Mouse (Mus musculus) MEL-GATA-1-ER (cell line): ENCODE data around the gene Kif1a.

Source experiments
- DNase-seq: peaks from one replicate; pipeline ENCODE4 v3.0.0-alpha.2; 2012; ENCODE audit warnings: low read depth; ENCODE audit errors: extremely low read depth

Gene Kif1a

DNA sequence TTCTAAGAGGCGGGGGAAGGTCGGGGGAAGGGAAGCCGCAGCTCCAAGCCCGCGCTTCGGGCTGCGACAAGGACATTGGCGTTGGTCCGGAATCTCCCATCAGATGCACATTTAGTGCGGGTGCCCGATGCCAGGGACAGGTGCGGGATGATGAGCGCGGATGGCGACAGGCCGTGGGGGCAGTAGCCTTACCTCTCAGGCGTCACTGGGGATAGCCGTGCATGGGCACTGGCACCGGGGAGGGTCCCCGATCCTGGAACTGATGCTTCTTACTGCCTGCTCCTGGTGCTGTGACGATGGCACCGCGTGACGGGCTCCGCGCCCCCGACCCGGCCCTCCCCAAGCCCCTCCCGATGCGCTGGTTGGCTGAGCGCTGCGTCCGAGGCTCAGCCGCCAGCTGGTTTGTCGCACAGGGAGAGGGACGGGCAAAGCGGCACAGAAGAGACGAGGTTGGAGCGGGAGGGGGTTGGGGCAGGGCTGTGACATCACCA is at the start of gene Kif1a:
Gene Kif1a (minus strand): TSS at position 381 of the 491 bp plus-strand sequence.
- DNase-seq, result no peak

DNA sequence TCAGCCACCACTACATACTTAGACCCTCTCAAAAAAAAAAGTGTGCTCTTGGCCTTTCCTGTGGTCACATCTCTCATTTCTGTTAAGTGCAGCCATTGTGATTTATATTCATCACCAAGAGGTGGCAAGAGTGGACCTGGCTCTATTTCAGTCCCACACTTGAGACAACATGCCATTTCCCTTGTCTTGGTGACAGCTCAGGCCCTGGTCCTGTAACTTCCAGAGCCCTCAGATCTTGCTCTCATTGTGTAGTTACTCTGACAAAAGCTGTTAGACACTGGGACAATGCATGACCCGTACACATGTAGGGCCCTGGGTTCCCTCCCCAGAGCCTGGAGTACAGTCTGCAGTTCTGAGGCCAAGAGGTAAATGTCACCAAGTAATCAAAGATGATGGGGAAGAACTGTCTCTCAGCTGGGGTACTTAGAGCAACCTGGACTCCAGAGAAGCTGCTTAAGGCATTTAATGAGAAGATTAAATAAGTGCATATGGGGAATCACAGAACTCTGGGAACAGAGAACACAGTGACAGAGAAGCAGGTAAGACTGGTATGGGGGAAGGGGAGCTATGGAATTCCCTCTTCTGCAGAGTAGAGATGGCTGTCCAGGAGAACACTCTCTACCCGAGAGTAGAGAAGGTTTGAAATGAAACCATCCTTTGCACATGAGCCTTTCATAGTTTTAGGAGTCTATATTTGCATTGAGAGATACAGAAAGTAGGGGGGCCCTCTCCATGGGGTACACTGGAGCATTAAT is 49.3 kb upstream of the Kif1a start:
- no peak for DNase-seq

DNA sequence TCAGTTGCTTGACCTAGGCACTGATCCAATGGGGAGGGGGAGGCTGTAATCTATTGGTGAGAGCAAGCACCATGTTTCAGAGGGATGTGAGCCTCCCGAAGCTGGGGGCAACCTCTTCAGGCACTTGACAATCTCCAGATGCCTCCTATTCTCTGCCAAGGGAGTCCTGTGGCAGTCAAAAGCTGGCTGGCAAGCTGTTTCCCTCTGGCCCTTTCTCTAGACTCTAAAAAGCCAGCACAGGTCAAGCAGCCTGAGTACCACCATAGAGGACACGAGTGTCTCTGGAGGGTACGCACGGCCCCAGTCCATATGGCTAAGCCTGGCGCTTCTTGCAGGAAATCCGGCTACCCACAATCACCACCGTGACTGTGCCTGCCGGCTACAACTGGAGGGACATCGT is 42.4 kb upstream of the Kif1a start:
- DNase-seq, result no peak

DNA sequence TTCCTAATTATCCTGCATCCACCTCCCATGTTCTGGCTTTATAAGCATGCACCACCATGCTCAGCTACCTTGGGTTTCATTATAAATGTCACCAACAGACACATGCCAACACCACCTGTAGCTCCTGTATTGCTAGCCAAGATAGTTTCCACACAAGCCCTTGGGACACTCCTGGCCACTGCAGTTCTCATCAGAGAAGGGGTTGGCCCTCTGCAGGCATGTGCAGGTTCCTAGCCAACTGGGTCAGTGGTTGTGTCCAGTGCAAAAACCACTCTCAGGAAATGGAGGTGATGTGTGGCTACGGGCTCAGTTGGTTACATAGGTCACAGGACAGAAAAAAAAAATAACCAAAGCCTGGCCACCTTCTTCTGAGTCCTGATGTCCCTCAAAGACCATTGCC is 41.1 kb upstream of the Kif1a start:
- no peak for DNase-seq

- no peak for DNase-seq
These were observed 38.0 kb upstream of the Kif1a start for GRCm38 (mm10) chr1:93139713-93140112.

DNA sequence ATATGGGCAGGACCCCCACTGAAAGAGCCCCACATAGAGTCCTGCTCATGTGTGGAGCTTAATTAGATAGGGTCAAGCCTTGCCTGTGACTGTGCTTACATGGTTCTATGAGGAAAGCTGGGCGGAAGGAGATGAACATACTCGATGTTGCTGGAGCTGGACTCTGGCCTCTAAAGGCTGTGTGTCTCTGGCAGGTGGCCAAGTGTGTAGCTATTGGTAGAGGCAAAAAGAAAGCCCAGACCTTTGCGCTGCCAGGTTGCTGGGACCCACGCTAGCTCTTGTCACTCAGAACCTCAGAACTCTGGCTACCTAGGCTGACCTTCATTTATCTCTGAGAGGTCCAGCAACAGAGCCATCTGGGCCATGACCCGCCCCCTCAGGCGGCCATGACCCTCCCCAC is 36.8 kb upstream of the Kif1a start:
- no peak for DNase-seq

GRCm38 (mm10) chr1:93135036-93135526 is 33.3 kb upstream of the Kif1a start, which contains the start of gene Agxt:
TSS of gene Agxt (plus strand) at chr1:93135240.
- no peak for DNase-seq

- DNase-seq, result no peak
These were observed 30.9 kb upstream of the Kif1a start for GRCm38 (mm10) chr1:93132676-93133075.

- DNase-seq, result no peak
These were observed 28.7 kb upstream of the Kif1a start for GRCm38 (mm10) chr1:93130242-93130983.

GRCm38 (mm10) chr1:93128710-93129349 is 27.1 kb upstream of the Kif1a start:
- no peak for DNase-seq

- DNase-seq, result no peak
These were observed 26.5 kb upstream of the Kif1a start for GRCm38 (mm10) chr1:93128209-93128608.

DNA sequence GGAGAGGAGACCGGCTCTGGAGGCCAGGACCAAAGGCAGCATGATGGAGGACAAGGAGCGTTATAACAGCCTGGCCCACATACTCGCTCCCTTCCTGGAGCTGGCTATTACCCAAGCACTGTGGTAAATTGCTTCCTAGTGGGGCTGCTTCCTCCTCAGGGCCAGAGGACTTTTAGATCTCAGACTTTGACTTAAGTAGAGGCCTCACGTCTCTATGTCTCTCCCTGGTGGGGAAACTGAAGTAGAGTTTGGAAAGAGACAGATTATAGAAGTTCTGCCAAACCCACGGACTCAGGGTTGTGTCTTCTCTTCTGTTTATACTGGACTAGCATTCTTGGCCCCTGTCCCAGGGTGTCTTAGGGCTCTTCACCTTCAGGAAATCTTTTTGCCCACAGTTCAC is 23.5 kb upstream of the Kif1a start:
- no peak for DNase-seq

DNA sequence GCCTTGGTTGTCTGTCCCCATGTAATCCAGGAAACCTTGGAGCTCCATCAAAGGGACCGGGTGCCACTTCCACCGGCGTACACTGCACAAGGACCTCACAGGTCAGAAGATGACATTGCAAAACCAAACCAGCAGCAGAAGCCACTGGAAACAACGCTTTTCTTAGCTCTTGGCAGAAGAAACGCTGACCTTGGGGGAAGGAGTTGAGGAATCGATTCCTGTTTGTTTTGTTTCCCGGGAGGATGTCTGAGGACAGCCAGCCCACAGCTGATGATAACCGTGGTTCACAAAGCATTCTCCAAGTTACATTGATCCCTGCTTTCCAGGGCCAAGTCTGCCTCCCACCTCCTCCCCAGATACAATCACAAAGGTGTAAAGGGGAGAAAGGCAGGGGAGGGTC is 22.3 kb upstream of the Kif1a start:
- DNase-seq, result no peak

GRCm38 (mm10) chr1:93123179-93123854 is 21.6 kb upstream of the Kif1a start:
- DNase-seq, result no peak

DNA sequence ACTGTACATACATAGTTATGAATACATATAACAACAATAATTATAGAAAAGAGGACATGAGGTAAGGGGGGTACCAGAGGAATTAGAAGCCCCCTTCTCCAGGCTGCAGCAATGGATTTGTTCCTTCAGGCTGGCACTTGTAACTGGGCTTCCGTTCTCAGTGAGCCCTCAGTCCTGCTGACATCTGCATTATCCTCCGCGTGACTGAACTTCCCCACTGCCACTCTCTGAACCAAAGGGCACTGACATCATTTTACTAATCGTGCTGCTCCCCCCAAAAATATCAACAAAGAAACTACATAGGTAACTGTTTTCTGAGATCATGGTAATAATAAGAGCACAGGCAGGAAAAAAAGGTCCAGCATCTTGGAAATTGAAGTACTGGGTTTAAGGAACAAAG is 17.1 kb upstream of the Kif1a start:
- no peak for DNase-seq

DNA sequence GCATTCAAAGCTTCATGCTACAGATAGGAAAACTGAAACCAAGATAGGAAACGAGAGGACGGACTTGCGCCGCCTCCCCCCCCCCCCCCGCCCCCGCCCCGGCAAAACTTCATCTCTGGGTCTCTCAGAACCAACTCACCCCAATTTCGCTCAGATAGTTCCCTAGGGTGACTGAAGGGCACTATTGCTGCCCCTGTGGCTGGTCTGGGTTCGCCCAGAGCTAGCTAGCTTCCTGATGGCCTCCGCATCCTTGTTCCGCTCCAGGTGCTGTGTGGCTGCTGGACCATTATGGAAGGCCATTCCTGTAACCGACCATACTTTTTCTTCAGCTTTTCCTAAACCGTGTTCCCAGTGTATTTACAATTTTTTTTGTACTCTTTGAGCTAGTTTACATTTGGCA is 13.7 kb upstream of the Kif1a start:
- no peak for DNase-seq

- DNase-seq, result no peak
These were observed 13.1 kb upstream of the Kif1a start for GRCm38 (mm10) chr1:93114713-93115463.

DNA sequence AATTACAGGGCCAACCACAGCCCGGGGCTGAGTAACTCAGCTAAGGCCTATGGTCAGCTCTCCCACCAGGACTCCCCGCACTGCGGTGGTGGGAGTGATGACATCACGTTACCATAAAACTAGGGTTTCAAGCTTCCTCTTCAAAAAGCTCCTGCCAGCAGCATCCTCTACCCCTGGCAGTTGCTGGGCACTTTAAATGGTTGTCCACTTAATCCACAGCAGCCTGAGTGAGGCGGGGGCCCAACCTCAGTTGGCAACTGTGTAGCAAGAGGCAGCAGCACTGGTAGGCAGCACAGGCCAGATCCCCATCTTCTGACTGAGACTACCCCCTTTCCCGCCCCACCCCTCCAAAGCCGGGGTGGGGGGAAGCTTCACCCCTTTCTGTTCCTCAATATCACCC is 949 bp upstream of the Kif1a start:
- no peak for DNase-seq

GRCm38 (mm10) chr1:93100576-93101491 is 917 bp downstream of the Kif1a start:
- no peak for DNase-seq

DNA sequence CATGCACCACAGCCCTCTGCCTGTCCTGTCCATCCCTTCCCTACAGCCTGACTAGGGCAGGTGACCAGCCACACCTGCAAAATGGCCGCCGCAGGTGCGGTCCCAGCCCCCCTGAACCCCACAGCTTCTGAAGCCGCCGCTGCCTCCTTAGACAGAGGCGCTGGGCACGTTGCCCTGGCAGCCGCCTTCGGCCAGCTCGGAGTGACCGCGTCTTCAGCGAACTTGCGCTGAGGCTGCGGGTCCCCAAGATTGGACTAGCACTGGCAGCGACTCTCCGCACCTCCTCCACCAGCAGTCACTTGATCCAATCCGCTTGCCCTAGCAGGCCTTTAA is 1.5 kb downstream of the Kif1a start:
- no peak for DNase-seq
